Mouse (Mus musculus) CH12.LX (cell line): Measurements from ENCODE around the gene Arsa.

Experiments
- CHD2 ChIP-seq: IDR thresholded peaks from 2 replicates; pipeline ENCODE4 v1.6.1; 2011; ENCODE audit warnings: low read length, improper control_type of control experiment
- CTCF ChIP-seq, 2 experiments: IDR thresholded peaks in 1 of 2; conservative IDR thresholded peaks in 1 of 2; 2 replicates each; pipeline ENCODE4 v1.5.1; 2011 to 2012; ENCODE audit warnings: low read depth in 2 of 2, low read length in 2 of 2, improper control_type of control experiment in 1 of 2, inconsistent platforms in 1 of 2, mild to moderate bottlenecking in 1 of 2, moderate library complexity in 1 of 2
- E2F4 ChIP-seq: IDR thresholded peaks from 2 replicates; pipeline ENCODE4 v1.6.1; 2011; ENCODE audit warnings: low read depth, low read length, improper control_type of control experiment; ENCODE audit not compliant: insufficient replicate concordance
- HCFC1 ChIP-seq: IDR thresholded peaks from 2 replicates; pipeline ENCODE4 v1.6.1; 2012; ENCODE audit warnings: low read depth, mild to moderate bottlenecking, inconsistent platforms, low read length, improper control_type of control experiment
- MAX ChIP-seq: IDR thresholded peaks from 2 replicates; pipeline ENCODE4 v1.6.1; 2011; ENCODE audit warnings: low read length, improper control_type of control experiment
- MYC ChIP-seq: IDR thresholded peaks from 2 replicates; pipeline ENCODE4 v1.6.1; 2011; ENCODE audit warnings: low read depth, mild to moderate bottlenecking, improper control_type of control experiment, low read length
- NELFE ChIP-seq: IDR thresholded peaks from 2 replicates; pipeline ENCODE4 v1.6.1; 2011; ENCODE audit warnings: low read depth, low read length, improper control_type of control experiment
- POLR2A ChIP-seq: IDR thresholded peaks from 2 replicates; pipeline ENCODE4 v1.6.1; 2011; ENCODE audit warnings: low read depth, mild to moderate bottlenecking, improper control_type of control experiment, low read length
- USF1 ChIP-seq: IDR thresholded peaks from 2 replicates; pipeline ENCODE4 v1.6.1; 2014; ENCODE audit warnings: low read depth, mild to moderate bottlenecking, inconsistent platforms, low read length, improper control_type of control experiment
- ZKSCAN1 ChIP-seq: IDR thresholded peaks from 2 replicates; pipeline ENCODE4 v1.6.1; 2012; ENCODE audit warnings: low read depth, inconsistent platforms, low read length, improper control_type of control experiment, borderline replicate concordance
- ZNF384 ChIP-seq: IDR thresholded peaks from 2 replicates; pipeline ENCODE4 v1.6.1; 2012; ENCODE audit warnings: low read depth, low read length, improper control_type of control experiment, inconsistent platforms

GRCm38 (mm10) chr15:89429352-89430221 is 47.6 kb downstream of the Arsa start, which contains the start of the genes C730034F03Rik, Gm44502 and Chkb:
- TF ChIP-seq NELFE (peak; percentile 81), CHD2 (no peak), CTCF (conservative IDR thresholded peaks at IDR 0.05 in 1 of 2, IDR thresholded peaks at IDR 0.05 in 1 of 2; ENCODE audit: low read depth in 2 of 2, low read length in 2 of 2) (no peak), HCFC1 (peak; percentile 70), MAX (no peak; the same call in 1 of the 2 replicates), USF1 (peak; percentile 47), POLR2A (peak; percentile 92), ZNF384 (no peak), MYC (peak; percentile 30; the same call in 1 of the 2 replicates), ZKSCAN1 (no peak), E2F4 (no peak)
